Mouse (Mus musculus) midbrain, postnatal 0 days (tissue): ENCODE results near the gene Adcy4. TPM values are rescaled to one million over a fixed set of nuclear protein-coding genes. Genes with fewer than 3 reads are reported as not detected.
A peak's percentile ranks its signal among the peaks of the same experiment; 100 is the strongest.
"Not testable (repeated sequence)": the region's sequence is repeated elsewhere in the genome, so short reads cannot be mapped to it uniquely, and the experiment has no call there.

Experiments
- ATAC-seq: fragments of 200-750 bp; cut with Nextera tagmentation; 2 replicates; pipeline ENCODE4 v1.8.0; 2017; ENCODE audit warnings: moderate number of reproducible peaks, mild to moderate bottlenecking, moderate TSS enrichment, moderate library complexity; ENCODE audit not compliant: low FRiP score
- DNase-seq: peaks from one replicate; pipeline ENCODE4 v3.0.0-alpha.2; 2015; ENCODE audit warnings: low spot score
- H3K27ac ChIP-seq: fragments of 300-500 bp; sonication (generic); 2 replicates; pipeline ENCODE4 v1.5.1; 2014; ENCODE audit warnings: low read depth, mild to moderate bottlenecking, low read length, mixed read lengths
- H3K27me3 ChIP-seq: fragments of 300-500 bp; sonication (generic); 2 replicates; pipeline ENCODE4 v1.6.1; 2014; ENCODE audit warnings: low read length, control low read depth, mixed read lengths; ENCODE audit not compliant: insufficient read depth
- H3K36me3 ChIP-seq: fragments of 300-500 bp; sonication (generic); 2 replicates; pipeline ENCODE4 v1.6.1; 2014; ENCODE audit warnings: low read length, control low read depth, mixed read lengths; ENCODE audit not compliant: insufficient read depth
- H3K4me1 ChIP-seq: fragments of 300-500 bp; sonication (generic); 2 replicates; pipeline ENCODE4 v1.6.1; 2014; ENCODE audit warnings: mild to moderate bottlenecking, control low read depth, antibody characterized with exemption, low read length, mixed read lengths; ENCODE audit not compliant: insufficient read depth
- H3K4me2 ChIP-seq: fragments of 300-500 bp; sonication (generic); 2 replicates; pipeline ENCODE4 v1.6.1; 2014; ENCODE audit warnings: low read depth, mild to moderate bottlenecking, low read length, mixed read lengths; ENCODE audit not compliant: poor library complexity, severe bottlenecking
- H3K4me3 ChIP-seq: fragments of 300-500 bp; sonication (generic); 2 replicates; pipeline ENCODE4 v1.5.1; 2014; ENCODE audit warnings: low read depth, mild to moderate bottlenecking, low read length, moderate library complexity
- H3K9ac ChIP-seq: fragments of 300-500 bp; sonication (generic); replicated peaks from 2 replicates; pipeline ENCODE4 v1.6.1; 2014; ENCODE audit warnings: mild to moderate bottlenecking, low read length, moderate library complexity, mixed read lengths; ENCODE audit not compliant: poor library complexity, severe bottlenecking
- H3K9me3 ChIP-seq: fragments of 300-500 bp; sonication (generic); 2 replicates; pipeline ENCODE4 v1.6.1; 2016; ENCODE audit warnings: low read length, control low read depth
- CTCF ChIP-seq: IDR thresholded peaks from 2 replicates; pipeline ENCODE4 v1.5.1; 2016; ENCODE audit warnings: antibody characterized with exemption, mild to moderate bottlenecking
- WGBS: fragments of 180-500 bp; shearing (Covaris S2); extraction: QIAGEN DNeasy Blood & Tissue Kit; methylation state at CpG from one replicate; pipeline ENCODE4 v1.1.7; 2014; 5-methylcytosine and 5-hydroxymethylcytosine counted together
- polyA plus RNA-seq: library from polyadenylated mRNA; unstranded; fragments of >200 nt; fragmentation: Nextera tagmentation; extraction: Ambion mirVana; gene quantifications from 2 replicates; pipeline ENCODE4 v1.2.1, GENCODE M21; 2015
- total RNA-seq: library from RNA; depleted of rRNA; stranded (reverse); fragments of >200 nt; gene quantifications from 2 replicates; pipeline ENCODE4 v1.2.3, GENCODE M21; 2014

The Adcy4 gene
- total and polyA plus RNA-seq, 2 experiments from 2014 or later, result 1.7 to 3.6 TPM

DNA sequence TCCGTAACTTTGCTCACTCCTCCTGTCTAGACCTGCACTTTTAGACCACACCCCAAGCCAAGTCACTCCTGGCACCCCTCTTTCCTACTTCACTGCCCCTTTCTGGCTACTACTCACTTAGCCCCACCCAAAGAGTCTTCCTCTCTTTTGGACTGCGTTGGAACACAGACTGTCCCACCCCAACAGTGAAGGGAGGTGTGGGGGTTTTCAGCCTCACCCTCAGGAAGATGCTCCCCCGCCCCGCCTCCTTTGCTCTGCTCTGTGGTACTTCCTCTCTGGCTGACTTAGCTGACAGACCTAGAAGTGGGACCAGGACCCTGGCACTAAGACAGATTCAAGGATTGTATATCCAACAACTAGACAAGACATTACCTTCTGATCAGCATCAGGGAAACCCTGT lies 18.2 kb downstream of the Adcy4 start, which contains the start of gene Ltb4r1:
Gene Ltb4r1 (plus strand): TSS at position 267 of the 400 bp plus-strand sequence.
- no peaks in the 10 kb centered on the region for H3K36me3 ChIP-seq
- no peak within 1 kb of the TSS for H3K9ac ChIP-seq
- TF ChIP-seq CTCF, result no peak
- no peaks in the 10 kb centered on the region for H3K9me3 ChIP-seq
- WGBS, result 72% methylated on average over 4 of the region's 4 CpGs
- no peak within 1 kb of the TSS for H3K27ac ChIP-seq
- H3K4me3 ChIP-seq, result no peak within 1 kb of the TSS
- DNase-seq (no peak), ATAC-seq (no peak)
- H3K4me1 ChIP-seq, result peaks cover 10% of the 10 kb centered on the region; the same call in 1 of the 2 replicates
- no peak within 1 kb of the TSS for H3K4me2 ChIP-seq
- H3K27me3 ChIP-seq, result peaks cover 15% of the 10 kb centered on the region; the same call in 1 of the 2 replicates

DNA sequence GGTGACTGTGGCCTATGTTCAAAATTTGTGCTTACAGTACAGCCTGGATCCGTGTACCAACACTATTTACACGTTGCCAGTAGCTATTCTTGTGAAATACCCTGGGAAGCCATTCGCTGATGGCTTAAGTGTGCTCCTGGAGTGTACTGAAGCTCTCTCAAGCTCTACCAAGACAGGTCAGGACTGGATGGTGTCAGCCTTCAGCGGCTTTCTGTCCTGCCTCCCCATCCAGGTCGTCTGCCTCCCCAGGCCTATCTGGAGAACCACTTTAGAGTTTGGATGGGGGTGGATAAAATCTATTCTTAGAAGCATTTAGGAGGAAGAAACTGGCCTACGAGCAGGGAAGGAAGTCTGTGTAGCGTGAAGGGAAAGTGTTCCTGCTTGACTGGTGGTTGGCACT lies 20.7 kb downstream of the Adcy4 start:
- Histone ChIP-seq H3K4me1 (peaks cover 10% of the 10 kb centered on the region; the same call in 1 of the 2 replicates), H3K27me3 (peaks cover 15% of the 10 kb centered on the region; the same call in 1 of the 2 replicates), H3K4me2 (no peak overlapping the region; the same call in 1 of the 2 replicates), H3K27ac (0 out of 2 replicates have a peak overlapping the region, but pooled peaks have one; percentile 71), H3K9me3 (no peaks in the 10 kb centered on the region), H3K9ac (0 out of 2 replicates have a peak overlapping the region, but pooled peaks have one; percentile 77), H3K36me3 (no peaks in the 10 kb centered on the region), H3K4me3 (no peak overlapping the region)
- 62% methylated on average over 7 of the region's 7 CpGs for WGBS
- ATAC-seq (no peak), DNase-seq (no peak)
- no peak for TF ChIP-seq CTCF

DNA sequence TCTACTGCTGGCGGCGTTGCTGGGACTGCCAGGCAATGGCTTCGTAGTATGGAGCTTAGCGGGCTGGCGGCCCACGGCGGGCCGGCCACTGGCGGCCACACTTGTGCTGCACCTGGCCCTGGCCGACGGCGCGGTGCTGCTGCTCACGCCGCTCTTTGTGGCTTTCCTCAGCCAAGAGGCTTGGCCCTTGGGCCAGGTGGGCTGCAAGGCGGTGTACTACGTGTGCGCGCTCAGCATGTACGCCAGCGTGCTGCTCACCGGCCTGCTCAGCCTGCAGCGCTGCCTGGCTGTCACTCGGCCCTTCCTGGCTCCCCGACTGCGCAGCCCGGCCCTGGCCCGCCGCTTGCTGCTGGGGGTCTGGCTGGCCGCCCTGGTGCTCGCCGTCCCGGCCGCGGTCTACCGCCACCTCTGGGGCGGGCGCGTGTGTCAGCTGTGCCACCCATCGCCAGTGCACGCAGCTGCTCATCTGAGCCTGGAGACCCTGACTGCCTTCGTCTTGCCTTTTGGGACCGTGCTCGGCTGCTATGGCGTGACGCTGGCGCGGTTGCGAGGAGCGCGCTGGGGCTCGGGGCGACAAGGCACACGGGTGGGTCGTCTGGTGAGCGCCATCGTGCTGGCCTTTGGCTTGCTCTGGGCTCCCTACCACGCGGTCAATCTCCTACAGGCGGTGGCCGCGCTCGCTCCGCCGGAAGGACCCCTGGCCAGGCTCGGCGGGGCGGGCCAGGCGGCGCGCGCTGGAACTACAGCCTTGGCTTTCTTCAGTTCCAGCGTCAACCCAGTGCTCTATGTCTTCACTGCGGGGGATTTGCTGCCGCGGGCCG lies 21.7 kb downstream of the Adcy4 start:
- H3K9me3 ChIP-seq, result no peaks in the 10 kb centered on the region
- no peaks in the 10 kb centered on the region for H3K36me3 ChIP-seq
- H3K4me2 ChIP-seq, result peak overlapping the region; percentile 58
- peak overlapping the region; percentile 71 for H3K27ac ChIP-seq
- peaks cover 15% of the 10 kb centered on the region; the same call in 1 of the 2 replicates for H3K27me3 ChIP-seq
- peak overlapping the region; percentile 44 for H3K4me3 ChIP-seq
- peak overlapping the region; percentile 77 for H3K9ac ChIP-seq
- peaks cover 10% of the 10 kb centered on the region; the same call in 1 of the 2 replicates for H3K4me1 ChIP-seq
- TF ChIP-seq CTCF, result peak; percentile 54
- DNase-seq (peak; percentile 44), ATAC-seq (peak; percentile 74)
- WGBS, result under 1% methylated on average over 74 of the region's 77 CpGs

DNA sequence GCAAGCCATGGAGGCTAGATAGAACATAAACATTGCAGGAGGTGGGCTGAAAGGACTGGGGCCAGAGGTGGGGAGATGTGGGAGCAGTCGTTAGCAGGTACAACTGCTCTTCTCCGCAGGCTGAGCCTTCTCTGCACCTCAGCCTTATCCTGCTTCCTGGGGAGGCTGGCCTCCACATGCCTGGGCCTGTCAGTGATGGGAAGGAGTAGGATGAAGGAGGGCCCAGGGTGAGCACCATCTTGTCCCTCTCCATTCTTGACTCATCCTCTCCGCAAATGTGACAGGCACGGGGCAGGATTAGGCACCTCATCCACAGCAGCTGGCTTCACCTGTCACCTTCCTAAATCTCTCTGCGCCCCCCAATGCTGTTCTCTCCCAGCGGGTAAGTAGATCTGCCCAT lies 22.7 kb downstream of the Adcy4 start, which contains the start of gene Ltb4r2:
Gene Ltb4r2 (plus strand): TSS at position 266 of the 400 bp plus-strand sequence.
- Histone ChIP-seq H3K4me2 (peak within 1 kb of the TSS; percentile 58), H3K27ac (peak within 1 kb of the TSS; percentile 71), H3K27me3 (peaks cover 15% of the 10 kb centered on the region; the same call in 1 of the 2 replicates), H3K9ac (peak within 1 kb of the TSS; percentile 77), H3K4me3 (peak within 1 kb of the TSS; percentile 44), H3K9me3 (no peaks in the 10 kb centered on the region), H3K36me3 (peaks cover under 1% of the 10 kb centered on the region; the same call in 1 of the 2 replicates), H3K4me1 (peaks cover 10% of the 10 kb centered on the region; the same call in 1 of the 2 replicates)
- ATAC-seq, result no peak
- no peak for TF ChIP-seq CTCF
- WGBS, result 83% methylated on average over 6 of the region's 6 CpGs
- DNase-seq, result no peak

DNA sequence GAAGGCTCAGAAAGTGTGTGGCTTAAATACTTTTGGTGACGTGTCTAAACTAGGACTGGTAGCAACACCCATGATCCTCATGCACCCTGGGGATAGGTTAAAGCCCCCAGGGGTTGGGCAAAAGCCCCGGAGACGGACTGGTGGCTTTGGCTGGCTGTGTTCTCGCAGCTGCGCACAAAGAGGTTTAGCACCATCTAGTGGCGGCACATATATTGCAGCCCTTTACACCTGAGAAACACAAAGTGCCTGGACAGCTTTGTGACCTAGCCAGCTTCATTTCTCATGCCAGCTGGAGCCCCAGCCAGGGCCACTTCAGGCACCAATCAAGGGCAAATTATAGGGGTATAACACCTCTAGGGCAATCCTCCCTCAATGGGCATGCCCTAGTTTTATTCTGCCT lies 23.7 kb downstream of the Adcy4 start:
- not testable (repeated sequence) for H3K9ac ChIP-seq, H3K27ac ChIP-seq, H3K9me3 ChIP-seq, H3K4me3 ChIP-seq, H3K4me1 ChIP-seq, H3K36me3 ChIP-seq, ATAC-seq
- Histone ChIP-seq H3K27me3 (peaks cover 15% of the 10 kb centered on the region; the same call in 1 of the 2 replicates), H3K4me2 (0 out of 2 replicates have a peak overlapping the region, but pooled peaks have one; percentile 6)
- peak; percentile 76 for DNase-seq
- peak; percentile 81 for TF ChIP-seq CTCF
- 0% methylated on average over 6 of the region's 6 CpGs for WGBS
